Mouse (Mus musculus) kidney, adult 8-10 months (tissue): ENCODE data around the gene Usp32.
A peak's percentile ranks its signal among the peaks of the same experiment; 100 is the strongest.
"Not testable (repeated sequence)": the region's sequence is repeated elsewhere in the genome, so short reads cannot be mapped to it uniquely, and the experiment has no call there.

Experiments used
- DNase-seq, 2 experiments: peaks; one replicate each; pipeline ENCODE4 v3.0.0; 2022

The Usp32 gene

GRCm38 (mm10) chr11:85139581-85140540 lies at the start of gene Usp32:
Gene Usp32 (minus strand): TSS chr11:85140161.
- DNase-seq, result peak; percentile 96 to 97

DNA sequence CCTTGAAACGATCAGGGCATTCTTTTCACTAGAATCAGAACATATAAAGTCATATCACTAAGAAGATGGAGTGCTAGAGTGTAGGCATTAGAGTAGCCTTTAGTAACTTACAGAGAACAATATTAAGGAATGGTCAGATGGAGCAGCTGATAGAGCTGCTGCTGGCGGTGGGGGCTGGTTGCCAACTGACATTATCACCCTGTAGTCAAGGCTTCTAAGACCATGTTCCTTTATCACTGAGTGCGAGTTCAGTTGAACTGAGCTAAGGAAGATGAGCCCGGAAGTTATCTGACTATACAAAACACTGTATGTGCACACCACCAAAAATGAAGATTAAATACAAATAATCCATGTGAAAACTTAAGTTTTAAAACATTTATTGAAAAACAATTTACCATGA lies 49.1 kb upstream of the Usp32 start:
- no peak for DNase-seq

- no peak for DNase-seq
Observed at GRCm38 (mm10) chr11:85184839-85185238, 44.9 kb upstream of the Usp32 start.

GRCm38 (mm10) chr11:85184082-85184481 lies 44.1 kb upstream of the Usp32 start:
- DNase-seq, result peak; percentile 41 to 70

DNA sequence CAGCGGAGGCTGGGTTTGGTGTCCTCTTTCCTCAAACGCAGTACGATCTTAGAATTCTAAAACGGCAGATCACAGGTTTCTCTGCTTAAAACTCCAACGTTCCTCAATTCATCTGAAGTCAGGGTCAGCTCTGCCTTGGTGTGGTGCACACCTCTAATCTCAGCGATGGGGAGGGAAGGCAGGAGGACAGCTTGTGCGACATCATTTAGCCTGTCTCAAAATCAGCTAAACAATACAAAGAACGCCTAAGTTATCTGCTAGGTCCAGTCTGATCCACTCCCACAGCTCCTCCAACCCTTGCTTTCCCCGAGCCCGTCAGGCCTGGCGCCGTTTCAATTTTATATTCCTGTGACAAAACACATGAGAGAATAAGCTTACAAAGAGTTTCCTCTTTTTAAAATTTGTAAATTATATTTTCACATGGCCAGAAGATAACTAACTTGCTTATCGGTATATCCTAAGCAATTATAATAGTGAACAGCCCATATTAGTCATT lies 43.4 kb upstream of the Usp32 start:
- DNase-seq, result no peak

DNA sequence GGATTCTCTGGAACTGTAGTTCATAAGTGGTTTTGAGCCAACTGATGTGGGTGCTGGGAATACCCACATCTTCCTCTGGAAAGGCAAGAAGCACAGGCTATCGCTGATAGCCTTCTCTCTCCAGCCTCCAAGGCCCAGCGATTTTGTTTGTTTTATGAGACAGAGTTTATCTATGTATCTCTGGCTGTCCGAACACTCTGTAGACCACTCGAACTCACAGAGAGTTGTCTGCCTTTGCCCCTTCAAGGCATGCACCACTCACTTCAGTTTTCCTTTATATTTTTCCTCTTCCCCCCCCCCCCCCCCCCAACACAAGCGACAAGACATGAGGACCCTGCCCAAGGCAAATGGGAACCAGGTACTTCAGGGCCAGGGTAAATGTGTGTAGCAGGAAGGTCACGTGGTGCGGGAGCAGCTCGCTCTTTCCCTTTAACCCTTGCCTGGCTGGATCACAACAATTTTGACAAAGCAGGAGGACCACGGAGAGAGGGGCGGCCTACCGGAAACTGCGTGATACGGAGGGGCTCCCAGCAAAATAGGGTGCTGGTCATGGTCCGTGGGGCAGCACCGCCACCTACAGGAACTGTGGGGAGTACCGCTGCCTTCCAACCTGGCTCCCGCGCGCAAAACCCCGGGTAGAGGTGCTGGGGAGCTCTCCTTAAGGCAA lies 42.8 kb upstream of the Usp32 start:
- DNase-seq, result peak; percentile 41 to 60

DNA sequence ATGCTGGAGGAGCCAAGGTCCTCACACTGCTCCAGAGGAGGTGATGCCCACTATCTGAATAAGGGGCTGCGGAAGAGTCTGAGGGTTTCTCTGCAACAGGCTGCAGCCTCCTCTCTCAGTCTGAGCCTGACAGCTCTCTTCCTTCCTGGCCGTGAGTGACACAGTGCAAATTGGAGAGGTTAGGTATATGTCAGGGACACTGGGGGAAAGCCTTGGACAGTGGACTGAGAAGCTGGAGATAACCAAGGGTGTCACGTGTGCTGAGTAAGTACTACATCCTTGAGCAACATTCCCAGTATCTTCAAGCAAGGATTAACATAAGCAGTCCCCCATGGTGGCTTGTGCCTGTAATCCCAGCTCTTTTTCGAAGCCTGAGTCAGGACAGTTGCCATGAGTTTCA lies 38.5 kb upstream of the Usp32 start:
- no peak for DNase-seq

- no peak for DNase-seq
Observed at GRCm38 (mm10) chr11:85177761-85178160, 37.8 kb upstream of the Usp32 start.

GRCm38 (mm10) chr11:85175941-85176340 lies 36.0 kb upstream of the Usp32 start:
- no peak for DNase-seq

DNA sequence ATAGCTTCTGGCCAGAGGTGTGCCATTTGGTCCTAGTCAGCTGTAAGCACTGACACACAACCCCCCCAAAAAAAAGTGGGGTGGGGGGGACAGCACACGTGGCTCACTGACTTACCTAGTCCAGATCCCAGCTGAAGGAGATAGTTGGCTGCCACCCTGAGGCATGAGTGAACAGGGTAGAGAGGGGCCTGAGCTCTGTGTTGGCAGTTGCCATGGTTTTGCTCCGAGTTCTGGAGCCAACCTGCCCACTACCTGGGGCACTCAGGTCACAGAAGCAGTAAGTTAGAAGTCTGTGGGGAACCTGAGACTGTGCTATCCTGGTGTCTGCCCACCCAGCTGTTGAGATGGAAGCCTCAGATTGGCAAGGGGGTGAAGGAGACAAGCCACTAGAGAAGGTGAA lies 30.9 kb upstream of the Usp32 start:
- no peak for DNase-seq

GRCm38 (mm10) chr11:85170058-85170740 lies 30.2 kb upstream of the Usp32 start, which contains the start of gene 1700125H20Rik:
Gene 1700125H20Rik (plus strand): TSS chr11:85170404.
- peak; percentile 85 to 92 for DNase-seq

- DNase-seq, result no peak
Observed at GRCm38 (mm10) chr11:85167503-85167902, 27.5 kb upstream of the Usp32 start.

- DNase-seq, result no peak
Observed at GRCm38 (mm10) chr11:85164371-85164770, 24.4 kb upstream of the Usp32 start.

DNA sequence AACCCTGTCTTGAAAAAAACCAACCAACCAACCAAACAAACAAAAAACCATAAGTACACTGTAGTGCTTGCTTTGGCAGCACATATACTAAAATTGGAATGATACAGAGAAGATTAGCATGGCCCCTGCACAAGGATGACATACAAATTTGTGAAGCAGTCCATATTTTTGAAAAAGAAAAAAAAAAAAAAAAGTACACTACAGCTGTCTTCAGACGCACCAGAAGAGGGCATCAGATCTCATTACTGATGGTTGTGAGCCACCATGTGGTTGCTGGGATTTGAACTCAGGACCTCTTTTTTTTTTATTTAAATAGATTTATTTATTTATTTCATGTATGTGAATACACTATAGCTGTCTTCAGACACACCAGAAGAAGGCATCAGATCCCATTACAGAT lies 23.1 kb upstream of the Usp32 start:
- DNase-seq, result not testable (repeated sequence)

DNA sequence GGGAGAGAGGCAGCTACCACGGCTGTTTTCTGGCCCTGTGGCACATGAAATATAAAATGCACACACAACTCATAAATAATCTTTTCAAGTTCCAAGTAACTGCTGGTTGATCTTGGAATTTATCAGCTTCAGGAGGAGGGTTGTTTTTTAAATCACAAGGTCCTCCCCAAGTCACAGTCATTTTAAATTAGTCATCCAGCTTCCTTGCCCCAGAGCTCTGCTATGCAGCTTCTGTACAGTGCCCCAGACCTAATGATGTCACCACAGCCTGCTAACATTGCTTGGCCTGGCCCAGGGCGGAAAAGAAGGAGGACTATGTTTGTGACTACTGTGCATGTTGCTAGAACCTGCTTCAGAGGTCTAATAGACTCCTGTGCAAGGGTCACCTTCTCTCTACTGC lies 17.3 kb upstream of the Usp32 start:
- no peak for DNase-seq

- no peak for DNase-seq
Observed at GRCm38 (mm10) chr11:85152256-85152930, 12.4 kb upstream of the Usp32 start.

GRCm38 (mm10) chr11:85138776-85139474 lies 1.0 kb downstream of the Usp32 start:
- DNase-seq, result peak; percentile 10 to 12

- DNase-seq, result no peak
Observed at GRCm38 (mm10) chr11:85131542-85131941, 8.4 kb downstream of the Usp32 start.

DNA sequence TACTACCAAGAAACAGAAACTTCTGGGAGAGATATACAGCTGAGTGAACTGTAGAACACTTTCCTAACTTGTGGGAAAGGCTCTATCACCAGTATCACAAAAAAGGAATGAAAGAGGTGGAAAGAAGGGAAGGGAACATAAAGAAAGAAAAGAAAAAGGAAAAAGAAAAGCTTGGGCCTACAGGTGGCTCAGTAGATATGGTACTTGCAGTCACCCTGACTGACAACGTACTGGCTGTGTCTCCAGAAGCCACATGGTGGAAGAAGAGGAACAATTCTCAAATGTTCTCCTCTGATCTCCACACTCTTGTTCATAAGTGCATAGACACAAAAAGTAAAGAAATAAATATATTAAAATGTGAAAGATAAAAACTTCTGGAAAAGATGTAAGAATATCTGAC lies 11.1 kb downstream of the Usp32 start:
- no peak for DNase-seq

DNA sequence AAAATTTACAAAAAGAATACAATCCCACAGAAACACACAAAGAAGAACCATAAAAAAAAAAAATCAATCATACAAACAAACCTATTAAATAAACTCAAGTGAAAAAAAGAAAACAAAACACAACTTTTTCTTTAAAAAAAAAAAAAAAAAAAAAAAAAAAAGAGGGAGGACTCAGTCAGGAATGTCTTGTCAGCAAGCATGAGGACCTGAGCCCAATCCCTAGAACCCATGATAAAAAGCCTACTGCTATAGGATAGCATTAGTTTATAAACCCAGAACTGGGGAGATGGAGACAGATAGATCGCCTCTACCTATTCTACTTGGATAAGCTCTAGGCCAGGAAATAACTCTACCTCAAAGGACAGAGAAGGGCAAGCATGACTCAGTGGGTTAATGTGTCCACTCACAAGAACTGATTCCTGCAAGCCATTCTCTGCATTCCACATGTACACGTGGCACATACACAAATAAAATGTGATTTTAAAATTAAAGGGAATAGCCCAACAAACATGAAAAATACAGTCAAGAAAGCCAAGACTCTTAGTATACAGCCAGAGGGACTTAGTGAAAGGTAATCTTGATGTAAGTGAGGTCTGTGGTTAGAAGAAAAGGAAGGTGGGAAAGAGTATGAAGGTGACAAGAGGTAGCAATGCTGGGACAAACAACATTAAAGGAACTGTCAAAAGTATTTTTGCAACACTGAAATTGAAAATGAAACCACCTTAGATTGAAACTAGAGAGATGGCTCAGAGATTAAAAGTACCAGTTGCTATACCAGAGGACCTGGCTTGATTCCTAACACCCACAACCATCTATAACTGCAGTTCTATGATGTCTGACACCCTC lies 13.5 kb downstream of the Usp32 start:
- no peak for DNase-seq
